Mouse (Mus musculus): ENCODE data around the gene Camta1. TPM values are rescaled to one million over a fixed set of nuclear protein-coding genes. Genes with fewer than 3 reads are reported as not detected.

Camta1 gene
- total and polyA plus RNA-seq, 2 experiments from 2014 or later, result 127 to 145 TPM

GRCm38 (mm10) chr4:151044037-151044943, 817.4 kb downstream of the Camta1 start, which contains the start of gene Per3:
Gene Per3, minus strand, starts transcription at chr4:151044665.
- TF ChIP-seq CTCF (IDR thresholded peaks at IDR 0.05; ENCODE audit: low read depth), result no peak
- ATAC-seq, result peak; percentile 98
- Histone ChIP-seq H3K4me3 (ENCODE audit: low read length) (peak within 1 kb of the TSS; percentile 52), H3K4me1 (ENCODE audit: insufficient read depth, low read length) (no peaks in the 10 kb centered on the region), H3K9me3 (ENCODE audit: low read length) (no peaks in the 10 kb centered on the region), H3K27ac (peak within 1 kb of the TSS; percentile 79), H3K9ac (replicated peaks; ENCODE audit: low read length) (peak within 1 kb of the TSS; percentile 60), H3K27me3 (ENCODE audit: insufficient read depth, low read length) (no peaks in the 10 kb centered on the region), H3K36me3 (ENCODE audit: insufficient read depth, low read length) (peaks cover 19% of the 10 kb centered on the region), H3K4me2 (ENCODE audit: low read depth, low read length) (peak within 1 kb of the TSS; percentile 98)
- peak; percentile 94 for DNase-seq (ENCODE audit: low spot score)
- WGBS, result under 1% methylated on average over 62 of the region's 79 CpGs

GRCm38 (mm10) chr4:151043281-151043680, 818.4 kb downstream of the Camta1 start:
- 34% methylated on average over 5 of the region's 5 CpGs for WGBS
- peak overlapping the region; percentile 52 for H3K4me3 ChIP-seq (ENCODE audit: low read length)
- no peak for ATAC-seq

GRCm38 (mm10) chr4:151041506-151041905, 820.2 kb downstream of the Camta1 start:
- H3K9ac ChIP-seq (replicated peaks; ENCODE audit: low read length), result no peak overlapping the region
- no peaks in the 10 kb centered on the region for H3K36me3 ChIP-seq (ENCODE audit: insufficient read depth, low read length)

More at GRCm38 (mm10) chr4:151043281-151043680, 818.4 kb downstream of the Camta1 start:
- H3K27me3 ChIP-seq (ENCODE audit: insufficient read depth, low read length), result no peaks in the 10 kb centered on the region
- DNase-seq (ENCODE audit: low spot score), result no peak
- no peak overlapping the region for H3K9ac ChIP-seq (replicated peaks; ENCODE audit: low read length)
- no peaks in the 10 kb centered on the region for H3K9me3 ChIP-seq (ENCODE audit: low read length)
- TF ChIP-seq CTCF (IDR thresholded peaks at IDR 0.05; ENCODE audit: low read depth), result no peak
- H3K4me2 ChIP-seq (ENCODE audit: low read depth, low read length), result peak overlapping the region; percentile 98
- H3K36me3 ChIP-seq (ENCODE audit: insufficient read depth, low read length), result peaks cover 9% of the 10 kb centered on the region
- H3K27ac ChIP-seq, result no peak overlapping the region
- H3K4me1 ChIP-seq (ENCODE audit: insufficient read depth, low read length), result no peaks in the 10 kb centered on the region

GRCm38 (mm10) chr4:151037800-151038199, 823.9 kb downstream of the Camta1 start:
- H3K9me3 ChIP-seq (ENCODE audit: low read length), result no peaks in the 10 kb centered on the region
- no peaks in the 10 kb centered on the region for H3K27me3 ChIP-seq (ENCODE audit: insufficient read depth, low read length)
- no peaks in the 10 kb centered on the region for H3K36me3 ChIP-seq (ENCODE audit: insufficient read depth, low read length)
- TF ChIP-seq CTCF (IDR thresholded peaks at IDR 0.05; ENCODE audit: low read depth), result no peak
- 92% methylated on average over 11 of the region's 11 CpGs for whole genome bisulfite sequencing
- DNase-seq (ENCODE audit: low spot score) (no peak), ATAC-seq (no peak)
- H3K4me3 ChIP-seq (ENCODE audit: low read length), result no peak overlapping the region
- no peaks in the 10 kb centered on the region for H3K4me1 ChIP-seq (ENCODE audit: insufficient read depth, low read length)
- no peak overlapping the region for H3K9ac ChIP-seq (replicated peaks; ENCODE audit: low read length)
- H3K27ac ChIP-seq, result no peak overlapping the region
- H3K4me2 ChIP-seq (ENCODE audit: low read depth, low read length), result no peak overlapping the region

More at GRCm38 (mm10) chr4:151041506-151041905, 820.2 kb downstream of the Camta1 start:
- Histone ChIP-seq H3K9me3 (ENCODE audit: low read length) (no peaks in the 10 kb centered on the region), H3K4me1 (ENCODE audit: insufficient read depth, low read length) (no peaks in the 10 kb centered on the region), H3K27ac (no peak overlapping the region), H3K4me3 (ENCODE audit: low read length) (no peak overlapping the region), H3K4me2 (ENCODE audit: low read depth, low read length) (no peak overlapping the region), H3K27me3 (ENCODE audit: insufficient read depth, low read length) (no peaks in the 10 kb centered on the region)
- no peak for TF ChIP-seq CTCF (IDR thresholded peaks at IDR 0.05; ENCODE audit: low read depth)
- 83% methylated on average over 5 of the region's 5 CpGs for WGBS
- no peak for DNase-seq (ENCODE audit: low spot score)
- no peak for ATAC-seq

- TF ChIP-seq CTCF (IDR thresholded peaks at IDR 0.05; ENCODE audit: low read depth), result no peak
- Histone ChIP-seq H3K36me3 (ENCODE audit: insufficient read depth, low read length) (no peaks in the 10 kb centered on the region), H3K27ac (no peak overlapping the region), H3K27me3 (ENCODE audit: insufficient read depth, low read length) (no peaks in the 10 kb centered on the region), H3K9me3 (ENCODE audit: low read length) (no peaks in the 10 kb centered on the region), H3K4me2 (ENCODE audit: low read depth, low read length) (no peak overlapping the region), H3K4me3 (ENCODE audit: low read length) (no peak overlapping the region), H3K4me1 (ENCODE audit: insufficient read depth, low read length) (no peaks in the 10 kb centered on the region), H3K9ac (replicated peaks; ENCODE audit: low read length) (no peak overlapping the region)
- ATAC-seq (no peak), DNase-seq (ENCODE audit: low spot score) (no peak)
- 90% methylated on average over 7 of the region's 7 CpGs for WGBS
Observed at GRCm38 (mm10) chr4:151036521-151036920, 825.2 kb downstream of the Camta1 start.

- Histone ChIP-seq H3K9ac (replicated peaks; ENCODE audit: low read length) (no peak overlapping the region), H3K4me2 (ENCODE audit: low read depth, low read length) (no peak overlapping the region), H3K4me3 (ENCODE audit: low read length) (no peak overlapping the region), H3K27ac (no peak overlapping the region), H3K27me3 (ENCODE audit: insufficient read depth, low read length) (no peaks in the 10 kb centered on the region), H3K9me3 (ENCODE audit: low read length) (no peaks in the 10 kb centered on the region), H3K36me3 (ENCODE audit: insufficient read depth, low read length) (peaks cover 15% of the 10 kb centered on the region; the same call in 1 of the 2 replicates), H3K4me1 (ENCODE audit: insufficient read depth, low read length) (no peaks in the 10 kb centered on the region)
- WGBS, result 47% methylated on average over 6 of the region's 6 CpGs
- TF ChIP-seq CTCF (IDR thresholded peaks at IDR 0.05; ENCODE audit: low read depth), result peak; percentile 85
- ATAC-seq (peak; percentile 62; the same call in 1 of the 2 replicates), DNase-seq (ENCODE audit: low spot score) (peak; percentile 71)
Observed at GRCm38 (mm10) chr4:151027001-151027400, 834.7 kb downstream of the Camta1 start.
